ENCODE assay signal across 11 mouse cellular contexts in genomic region chr6:143401921-143402320, GRCm38 (mm10).
"Had no signal": no experiment of that assay in that cellular context is flagged by ENCODE, and none has a peak within 500 bp of the region (broad histone marks: within the 10 kb centered on the region; RNA-seq: fewer than 3 reads in every experiment).

No protein-coding gene starts in this region.

- H3K4me2 ChIP-seq: kidney, embryonic 15.5 days; liver, embryonic 11.5 days; liver, embryonic 15.5 days; midbrain, embryonic 13.5 days had no signal

- ATAC-seq: midbrain, embryonic 13.5 days had no signal

- H3K9ac ChIP-seq: kidney, embryonic 15.5 days; liver, embryonic 15.5 days; midbrain, embryonic 13.5 days had no signal

- H3K9me3 ChIP-seq: kidney, embryonic 15.5 days; limb, embryonic 10.5 days; liver, embryonic 15.5 days; midbrain, embryonic 13.5 days had no signal

- H3K4me3 ChIP-seq: kidney, embryonic 15.5 days; limb, embryonic 10.5 days; liver, embryonic 15.5 days; midbrain, embryonic 13.5 days had no signal

- H3K27ac ChIP-seq: kidney, embryonic 15.5 days; limb, embryonic 10.5 days; liver, embryonic 15.5 days; midbrain, embryonic 13.5 days; stomach, postnatal 0 days had no signal

- H3K27me3 ChIP-seq: kidney, embryonic 15.5 days; liver, embryonic 15.5 days; midbrain, embryonic 13.5 days had no signal

- H3K36me3 ChIP-seq: kidney, embryonic 15.5 days; limb, embryonic 10.5 days; liver, embryonic 15.5 days; midbrain, embryonic 13.5 days had no signal

- H3K4me1 ChIP-seq: kidney, embryonic 15.5 days; liver, embryonic 15.5 days had no signal

- DNase-seq: kidney, adult 2 months; kidney, postnatal 14 days; lung, adult 2 months; thymus, adult 18-20 months; thymus, postnatal 14 days had no signal
